Mouse (Mus musculus): ENCODE measurements around the gene Tmem59. TPM values are rescaled to one million over a fixed set of nuclear protein-coding genes. Genes with fewer than 3 reads are reported as not detected.

Tmem59 gene
- polyA plus RNA-seq, 1 experiment from 2014 or later, result 321 TPM

- peak; percentile 45 for DNase-seq
- peak; percentile 63 for ATAC-seq (ENCODE audit: insufficient read depth)
- Histone ChIP-seq H3K9ac (no peak overlapping the region), H3K4me2 (no peak overlapping the region), H3K27me3 (ENCODE audit: insufficient read depth, low read length) (no peaks in the 10 kb centered on the region), H3K9me3 (ENCODE audit: low read depth, low read length) (no peaks in the 10 kb centered on the region), H3K36me3 (ENCODE audit: insufficient read depth) (0 out of 2 replicates have a peak, but pooled peaks cover under 1% of the 10 kb centered on the region), H3K27ac (ENCODE audit: low read depth) (peak overlapping the region; percentile 74), H3K4me1 (ENCODE audit: insufficient read depth) (no peaks in the 10 kb centered on the region), H3K4me3 (ENCODE audit: low read depth, low read length) (no peak overlapping the region)
- TF ChIP-seq CTCF (IDR thresholded peaks at IDR 0.05; ENCODE audit: low read depth), result no peak
- WGBS, result 47% methylated on average over 5 of the region's 5 CpGs
Observed at GRCm38 (mm10) chr4:107210483-107211097, 32.4 kb downstream of the Tmem59 start.

- ATAC-seq (ENCODE audit: insufficient read depth), result no peak
- peak overlapping the region; percentile 56; the same call in 1 of the 2 replicates for H3K27ac ChIP-seq (ENCODE audit: low read depth)
- 58% methylated on average over 4 of the region's 4 CpGs for WGBS
- TF ChIP-seq CTCF (IDR thresholded peaks at IDR 0.05; ENCODE audit: low read depth), result no peak
- peak; percentile 60 for DNase-seq
- no peaks in the 10 kb centered on the region for H3K27me3 ChIP-seq (ENCODE audit: insufficient read depth, low read length)
- H3K4me1 ChIP-seq (ENCODE audit: insufficient read depth), result no peaks in the 10 kb centered on the region
- no peaks in the 10 kb centered on the region for H3K36me3 ChIP-seq (ENCODE audit: insufficient read depth)
- no peaks in the 10 kb centered on the region for H3K9me3 ChIP-seq (ENCODE audit: low read depth, low read length)
- no peak overlapping the region for H3K4me2 ChIP-seq
- H3K4me3 ChIP-seq (ENCODE audit: low read depth, low read length), result no peak overlapping the region
- H3K9ac ChIP-seq, result no peak overlapping the region
Observed at GRCm38 (mm10) chr4:107211465-107211864, 33.3 kb downstream of the Tmem59 start.

GRCm38 (mm10) chr4:107211936-107212335 is 33.7 kb downstream of the Tmem59 start:
- Histone ChIP-seq H3K4me3 (ENCODE audit: low read depth, low read length) (no peak overlapping the region), H3K36me3 (ENCODE audit: insufficient read depth) (no peaks in the 10 kb centered on the region), H3K9ac (no peak overlapping the region), H3K27me3 (ENCODE audit: insufficient read depth, low read length) (no peaks in the 10 kb centered on the region), H3K9me3 (ENCODE audit: low read depth, low read length) (no peaks in the 10 kb centered on the region), H3K4me2 (no peak overlapping the region), H3K4me1 (ENCODE audit: insufficient read depth) (no peaks in the 10 kb centered on the region), H3K27ac (ENCODE audit: low read depth) (no peak overlapping the region)
- no peak for TF ChIP-seq CTCF (IDR thresholded peaks at IDR 0.05; ENCODE audit: low read depth)
- ATAC-seq (ENCODE audit: insufficient read depth), result no peak
- WGBS, result 62% methylated on average over 5 of the region's 5 CpGs
- no peak for DNase-seq

DNA sequence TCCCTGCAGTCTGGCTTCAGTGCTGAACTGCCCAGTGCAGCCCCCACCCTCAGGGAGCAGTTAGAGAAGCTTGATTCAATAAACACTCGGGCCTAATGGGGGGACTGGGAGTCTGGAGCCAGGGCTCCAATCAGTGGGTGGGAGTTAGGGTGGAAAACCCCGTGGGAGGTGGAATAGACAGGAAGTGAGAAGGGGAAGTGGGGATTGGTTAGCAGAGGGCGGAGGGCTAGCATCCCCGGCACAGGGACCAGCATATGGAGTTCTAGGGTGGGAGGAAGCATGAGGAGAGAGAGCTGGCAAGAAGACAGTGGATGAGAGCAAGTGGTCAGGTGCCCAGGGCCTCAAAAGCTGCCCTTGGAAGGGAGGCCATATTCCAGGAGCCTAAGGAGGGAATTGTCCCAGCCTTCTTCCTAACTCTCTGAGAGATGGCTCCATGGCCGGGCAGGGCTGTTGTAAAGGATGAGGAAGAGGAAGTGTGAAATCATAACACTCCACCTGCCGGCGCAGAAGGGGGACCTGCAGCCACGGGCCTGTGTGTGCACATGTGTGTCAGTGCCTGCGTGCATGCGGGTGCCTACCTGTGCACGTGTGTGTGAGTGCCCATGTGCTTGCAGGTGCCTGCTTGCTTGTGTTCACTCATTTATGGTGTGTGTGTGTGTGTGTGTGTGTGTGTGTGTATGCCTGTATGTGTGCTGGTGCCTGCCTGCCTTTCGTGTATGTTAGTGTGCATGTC is 35.2 kb downstream of the Tmem59 start:
- Histone ChIP-seq H3K4me1 (ENCODE audit: insufficient read depth) (no peaks in the 10 kb centered on the region), H3K9me3 (ENCODE audit: low read depth, low read length) (no peaks in the 10 kb centered on the region), H3K27ac (ENCODE audit: low read depth) (no peak overlapping the region), H3K27me3 (ENCODE audit: insufficient read depth, low read length) (no peaks in the 10 kb centered on the region), H3K9ac (no peak overlapping the region), H3K4me3 (ENCODE audit: low read depth, low read length) (no peak overlapping the region), H3K4me2 (no peak overlapping the region), H3K36me3 (ENCODE audit: insufficient read depth) (no peaks in the 10 kb centered on the region)
- TF ChIP-seq CTCF (IDR thresholded peaks at IDR 0.05; ENCODE audit: low read depth), result no peak
- ATAC-seq (ENCODE audit: insufficient read depth), result no peak
- no peak for DNase-seq
- 56% methylated on average over 12 of the region's 12 CpGs for WGBS

DNA sequence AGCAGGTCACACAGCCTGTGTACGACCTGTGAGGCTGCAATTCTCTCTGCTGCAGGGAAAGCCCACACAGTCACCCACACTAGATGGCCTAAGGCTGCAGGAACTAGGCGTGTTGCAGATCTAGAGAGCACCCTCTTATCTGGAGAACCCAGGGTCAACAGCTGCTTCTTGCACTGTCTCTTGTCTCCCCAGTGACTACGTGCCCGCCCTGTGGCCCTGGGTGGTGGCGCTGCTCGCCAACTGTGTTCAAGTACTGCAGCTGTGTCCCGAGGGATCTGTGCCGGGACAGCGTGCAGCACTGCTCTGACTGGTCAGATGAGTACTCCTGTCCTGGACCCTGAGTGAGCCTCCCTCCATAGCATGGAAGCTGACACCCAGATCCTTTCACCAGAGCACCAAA is 39.4 kb downstream of the Tmem59 start:
- no peaks in the 10 kb centered on the region for H3K9me3 ChIP-seq (ENCODE audit: low read depth, low read length)
- H3K4me2 ChIP-seq, result no peak overlapping the region
- H3K4me3 ChIP-seq (ENCODE audit: low read depth, low read length), result no peak overlapping the region
- ATAC-seq (ENCODE audit: insufficient read depth) (peak; percentile 58; the same call in 1 of the 2 replicates), DNase-seq (no peak)
- no peak overlapping the region for H3K27ac ChIP-seq (ENCODE audit: low read depth)
- no peaks in the 10 kb centered on the region for H3K27me3 ChIP-seq (ENCODE audit: insufficient read depth, low read length)
- H3K4me1 ChIP-seq (ENCODE audit: insufficient read depth), result no peaks in the 10 kb centered on the region
- H3K9ac ChIP-seq, result no peak overlapping the region
- WGBS, result 52% methylated on average over 9 of the region's 9 CpGs
- TF ChIP-seq CTCF (IDR thresholded peaks at IDR 0.05; ENCODE audit: low read depth), result no peak
- no peaks in the 10 kb centered on the region for H3K36me3 ChIP-seq (ENCODE audit: insufficient read depth)

DNA sequence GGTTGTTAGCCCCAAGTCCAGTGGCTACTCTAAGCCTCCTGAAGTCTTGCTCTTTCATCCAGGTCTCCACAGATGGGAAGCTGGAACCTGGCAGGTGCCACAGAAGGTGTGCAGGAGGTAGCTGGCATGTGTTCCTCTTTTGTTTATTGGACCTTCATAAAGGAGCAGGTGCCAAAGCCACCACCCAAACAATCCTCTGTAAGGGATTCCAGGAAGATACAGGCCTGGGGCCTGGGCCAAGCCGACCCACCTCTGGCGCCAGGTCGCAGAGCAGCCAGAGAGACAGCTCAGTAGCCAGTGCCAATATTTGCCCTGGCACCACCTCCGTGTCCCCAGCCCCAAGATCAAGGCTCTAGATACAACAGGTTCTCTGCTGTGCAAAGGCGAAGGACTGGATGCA is 43.3 kb downstream of the Tmem59 start:
- Histone ChIP-seq H3K4me2 (no peak overlapping the region), H3K9ac (no peak overlapping the region), H3K4me1 (ENCODE audit: insufficient read depth) (no peaks in the 10 kb centered on the region), H3K4me3 (ENCODE audit: low read depth, low read length) (no peak overlapping the region), H3K27ac (ENCODE audit: low read depth) (no peak overlapping the region), H3K27me3 (ENCODE audit: insufficient read depth, low read length) (no peaks in the 10 kb centered on the region), H3K36me3 (ENCODE audit: insufficient read depth) (no peaks in the 10 kb centered on the region), H3K9me3 (ENCODE audit: low read depth, low read length) (no peaks in the 10 kb centered on the region)
- 83% methylated on average over 5 of the region's 5 CpGs for WGBS
- ATAC-seq (ENCODE audit: insufficient read depth) (no peak), DNase-seq (no peak)
- TF ChIP-seq CTCF (IDR thresholded peaks at IDR 0.05; ENCODE audit: low read depth), result no peak

Measured in lung, embryonic 14.5 days (tissue).